Comparison of ENCODE assay signal across 15 mouse cellular contexts in the genomic region with DNA sequence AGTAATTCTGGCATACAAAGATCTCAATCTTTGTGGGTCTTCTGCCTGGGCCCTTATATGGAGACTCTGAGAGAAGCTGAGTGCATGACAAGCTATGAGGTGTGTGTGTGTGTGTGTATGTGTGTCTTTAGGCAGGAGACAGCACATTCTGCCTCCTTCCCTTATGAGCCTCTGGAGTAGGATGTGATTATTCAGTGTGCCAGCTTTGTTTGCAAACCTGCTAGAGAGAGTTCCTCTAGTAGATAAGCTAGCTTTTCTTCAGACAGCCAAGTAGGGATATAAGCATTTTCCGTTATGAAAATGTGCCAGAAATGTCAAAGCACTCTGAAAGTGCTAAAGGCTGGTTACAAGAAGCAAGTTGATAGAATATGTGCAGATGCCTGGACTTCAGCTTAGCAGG.
"Had no signal": no experiment of that assay in that cellular context is flagged by ENCODE, and none has a peak within 500 bp of the region (broad histone marks: within the 10 kb centered on the region; RNA-seq: fewer than 3 reads in every experiment).

No protein-coding gene starts in this region.

- H3K4me3 ChIP-seq: megakaryocyte, embryonic 14.5 days; midbrain, embryonic 13.5 days; midbrain, embryonic 15.5 days; neural tube, embryonic 12.5 days; stomach, embryonic 15.5 days had no signal

- H3K9me3 ChIP-seq: megakaryocyte, embryonic 14.5 days; midbrain, embryonic 13.5 days; midbrain, embryonic 15.5 days; neural tube, embryonic 12.5 days; stomach, embryonic 15.5 days had no signal

- H3K4me1 ChIP-seq: megakaryocyte, embryonic 14.5 days; stomach, embryonic 15.5 days had no signal

- H3K9ac ChIP-seq: liver, postnatal 0 days; midbrain, embryonic 13.5 days; midbrain, embryonic 15.5 days; neural tube, embryonic 12.5 days; stomach, embryonic 15.5 days had no signal

- DNase-seq: liver, postnatal 0 days; lung, adult 2 months; lung, postnatal 10 days; right cerebral cortex, postnatal 14 days; thymus, adult 2 months; thymus, postnatal 25 days; thymus, postnatal 4 days had no signal

- ATAC-seq: liver, postnatal 0 days; midbrain, embryonic 13.5 days had no signal

- H3K4me2 ChIP-seq: midbrain, embryonic 11.5 days; midbrain, embryonic 13.5 days; midbrain, embryonic 15.5 days; neural tube, embryonic 12.5 days; stomach, embryonic 15.5 days had no signal

- H3K27ac ChIP-seq: macrophage; midbrain, embryonic 13.5 days; midbrain, embryonic 15.5 days; neural tube, embryonic 12.5 days; stomach, embryonic 15.5 days; stomach, postnatal 0 days had no signal

- H3K36me3 ChIP-seq: midbrain, embryonic 13.5 days; midbrain, embryonic 15.5 days; neural tube, embryonic 12.5 days; stomach, embryonic 15.5 days had no signal

- H3K27me3 ChIP-seq: megakaryocyte, embryonic 14.5 days; midbrain, embryonic 13.5 days; midbrain, embryonic 15.5 days; neural tube, embryonic 12.5 days; stomach, embryonic 15.5 days had no signal
